Mouse (Mus musculus): ENCODE measurements around the gene Cnbp.

The Cnbp gene

GRCm38 (mm10) chr6:87806028-87806427 is 44.9 kb downstream of the Cnbp start:
- no peak for DNase-seq (ENCODE audit: low spot score in 2 of 2)

DNA sequence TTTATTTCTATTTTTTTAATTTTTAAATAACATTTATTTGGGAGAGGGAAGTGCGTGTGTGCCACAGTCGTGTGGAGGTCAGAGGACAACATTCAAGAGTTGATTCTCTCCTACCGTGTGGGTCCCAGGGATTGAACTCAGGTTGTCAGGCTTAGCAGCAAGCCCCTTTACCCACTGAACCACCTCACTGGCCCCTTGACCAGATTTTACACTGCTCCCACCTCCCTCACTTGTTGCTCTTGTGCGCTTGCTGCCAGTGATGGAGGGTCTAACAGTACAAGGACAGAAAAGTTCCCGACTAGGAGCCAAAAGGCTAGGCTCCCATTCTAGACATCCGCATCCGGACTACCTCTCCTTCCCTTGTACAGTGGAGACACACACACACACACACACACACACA is 45.5 kb downstream of the Cnbp start:
- DNase-seq (ENCODE audit: low spot score in 2 of 2): no peak

DNA sequence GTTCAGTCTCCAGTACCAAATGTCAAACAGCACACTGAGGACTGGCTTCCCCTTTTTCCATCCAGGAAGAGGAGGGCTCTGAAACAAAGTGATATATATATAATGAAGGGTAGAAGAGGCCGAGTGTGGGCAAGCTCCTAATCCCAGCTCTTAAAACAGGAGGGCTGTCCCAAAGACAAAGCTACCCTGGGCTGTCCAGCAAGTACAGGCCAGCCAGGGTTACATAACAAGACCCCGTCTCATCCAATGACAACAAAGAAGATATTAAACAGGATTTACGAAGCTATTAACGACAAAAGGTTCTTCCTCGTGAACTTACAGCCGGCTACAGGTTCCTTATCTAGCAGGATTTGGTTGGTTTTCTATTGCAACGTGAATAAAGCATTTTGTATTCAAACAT is 46.0 kb downstream of the Cnbp start:
- DNase-seq (ENCODE audit: low spot score in 2 of 2): no peak

DNA sequence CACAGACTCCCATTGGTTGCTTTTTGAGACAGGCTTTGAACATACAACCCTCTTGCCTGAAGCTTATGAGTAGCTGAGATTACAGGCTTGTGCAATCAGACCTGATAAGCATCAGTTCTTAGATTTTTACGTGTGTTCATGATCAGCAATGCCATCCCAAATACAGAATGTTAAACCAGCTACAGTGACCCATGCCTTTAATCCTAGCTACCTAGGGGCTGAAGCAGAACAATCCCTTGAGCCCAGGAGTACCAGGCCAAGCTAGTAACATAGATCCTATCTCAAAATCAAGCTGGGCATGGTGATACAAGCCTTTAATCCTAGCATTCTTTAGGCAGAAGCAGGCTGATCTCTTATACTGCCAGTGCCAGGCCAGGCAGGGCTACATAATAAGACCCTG is 46.9 kb downstream of the Cnbp start:
- DNase-seq (ENCODE audit: low spot score in 2 of 2): no peak

GRCm38 (mm10) chr6:87802462-87802861 is 48.4 kb downstream of the Cnbp start:
- DNase-seq (ENCODE audit: low spot score in 2 of 2): no peak

DNA sequence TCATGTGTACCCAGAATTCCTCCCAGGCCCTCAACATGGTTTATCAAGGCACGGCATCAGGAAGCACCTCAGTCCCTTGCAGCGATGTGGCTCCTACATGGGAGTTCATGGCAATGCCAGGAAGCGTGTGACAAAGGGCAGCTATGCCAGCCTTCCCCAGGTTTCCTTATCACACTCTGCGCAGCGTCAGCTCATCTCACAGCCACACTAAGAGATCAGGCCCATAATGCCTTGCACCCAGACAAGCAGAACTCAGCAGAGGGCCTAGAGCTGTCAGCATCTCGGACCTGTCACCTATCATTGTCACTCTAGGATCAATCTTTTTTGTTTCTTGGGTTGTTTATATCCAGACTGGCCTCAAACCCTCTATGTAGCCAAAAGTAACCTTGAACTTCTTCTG is 51.3 kb downstream of the Cnbp start:
- DNase-seq (ENCODE audit: low spot score in 2 of 2): no peak

GRCm38 (mm10) chr6:87797321-87797720 is 53.6 kb downstream of the Cnbp start:
- DNase-seq (ENCODE audit: low spot score in 2 of 2): no peak

GRCm38 (mm10) chr6:87796251-87796880 is 54.5 kb downstream of the Cnbp start:
- no peak for DNase-seq (ENCODE audit: low spot score in 2 of 2)

DNA sequence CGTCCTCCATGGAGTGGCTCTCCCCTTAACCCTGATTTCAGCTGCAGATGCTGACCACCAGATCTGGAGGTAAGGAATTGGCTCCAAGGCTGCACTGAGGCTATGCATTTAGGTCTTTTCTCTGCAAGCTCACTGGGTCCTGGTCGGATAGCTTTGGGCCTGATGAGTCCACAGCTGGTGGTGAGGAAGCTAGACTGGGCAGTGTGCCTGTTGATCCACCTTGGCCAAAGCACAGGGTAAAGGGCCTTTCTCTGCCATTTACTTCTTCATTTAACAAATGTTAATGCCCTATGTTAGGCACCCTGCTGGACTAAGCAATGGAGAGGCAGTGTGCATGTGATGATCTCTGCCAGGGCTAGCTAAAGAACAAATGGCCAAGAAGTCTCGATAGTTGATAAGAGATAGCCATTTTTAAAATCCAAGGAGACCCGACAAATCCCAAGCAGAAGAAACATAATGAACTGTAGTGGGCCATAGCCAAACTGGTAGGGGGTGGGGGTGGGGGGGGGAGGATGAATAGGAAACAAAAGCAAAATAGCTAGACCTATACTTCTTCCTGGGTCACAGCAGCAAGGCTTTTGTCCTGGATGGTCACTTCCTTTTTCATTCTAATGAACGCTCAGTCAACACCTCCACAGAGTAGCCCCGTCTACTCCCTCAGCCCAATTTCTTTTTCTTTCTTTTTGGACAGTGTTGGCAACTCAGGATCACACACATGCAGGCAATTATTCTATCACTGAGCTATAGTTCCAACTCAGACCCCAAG is 55.3 kb downstream of the Cnbp start:
- DNase-seq (ENCODE audit: low spot score in 2 of 2): no peak

DNA sequence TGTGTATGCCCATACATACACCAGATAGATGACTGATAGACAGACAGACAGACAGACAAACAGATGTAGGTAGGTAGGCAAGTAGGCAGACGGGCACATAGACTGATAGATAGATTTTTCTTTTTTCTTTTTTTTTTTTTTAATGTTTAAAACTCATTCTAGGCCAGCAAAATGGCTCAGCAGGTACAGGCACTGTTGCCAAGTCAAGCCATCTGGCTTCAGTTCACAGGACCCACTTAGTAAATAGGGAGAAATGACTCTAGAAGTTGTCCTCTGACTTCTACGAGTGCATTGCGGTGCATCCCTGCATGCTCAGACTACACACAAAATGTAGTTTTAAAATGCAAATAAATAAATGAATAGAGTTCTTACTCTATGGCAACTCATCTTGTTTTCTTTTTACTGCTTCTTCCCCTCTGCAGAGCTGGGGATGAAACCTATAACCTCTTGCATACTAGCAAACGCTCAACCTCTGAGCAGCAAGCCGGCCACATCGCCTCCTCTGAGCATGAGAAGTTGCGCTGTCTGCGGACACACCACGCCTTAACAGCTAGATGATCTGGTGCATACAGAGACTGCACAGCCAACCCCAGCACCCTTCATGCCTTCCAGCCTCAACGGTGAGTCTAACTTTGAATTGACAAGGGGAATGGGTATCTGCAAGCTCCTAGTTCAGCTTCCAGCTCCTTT is 56.9 kb downstream of the Cnbp start:
- no peak for DNase-seq (ENCODE audit: low spot score in 2 of 2)

Data from right cerebral cortex, postnatal 10 days (tissue).